Mouse (Mus musculus) heart, adult 2 months (tissue): ENCODE measurements at regions not wholly inside any gene's neighbourhood (a gene's known extent, or its start where the extent isn't known, plus 50 kb on each side); places are given as distances from the start of the nearest gene placed in this dataset.

Experiments used
- DNase-seq, 2 experiments: peaks; one replicate each; pipeline ENCODE4 v3.0.0; 2021
- H3K27ac ChIP-seq: fragments of 200-600 bp; 2 replicates; pipeline ENCODE4 v1.8.1; 2022
- H3K27me3 ChIP-seq: fragments of 200-500 bp; 2 replicates; pipeline ENCODE4 v1.6.1; 2012; ENCODE audit warnings: mild to moderate bottlenecking, low read length, inconsistent platforms, mixed read lengths; ENCODE audit not compliant: control insufficient read depth, insufficient read depth
- H3K36me3 ChIP-seq: fragments of 200-500 bp; 2 replicates; pipeline ENCODE4 v1.6.1; 2012; ENCODE audit warnings: low read length, inconsistent platforms; ENCODE audit not compliant: control insufficient read depth, insufficient read depth
- H3K4me1 ChIP-seq: fragments of 200-500 bp; 2 replicates; pipeline ENCODE4 v1.6.1; 2011; ENCODE audit warnings: low read length; ENCODE audit not compliant: control insufficient read depth, insufficient read depth
- H3K4me3 ChIP-seq: fragments of 200-600 bp; 2 replicates; pipeline ENCODE4 v1.8.1; 2022
- H3K79me2 ChIP-seq: fragments of 200-500 bp; replicated peaks from 2 replicates; pipeline ENCODE4 v1.6.1; 2012; ENCODE audit warnings: mild to moderate bottlenecking, inconsistent platforms, low read length, moderate library complexity, mixed read lengths; ENCODE audit not compliant: control insufficient read depth, insufficient read depth
- H3K9ac ChIP-seq: fragments of 200-500 bp; 2 replicates; pipeline ENCODE4 v1.6.1; 2012; ENCODE audit warnings: low read depth, mild to moderate bottlenecking, control low read depth, inconsistent platforms, low read length, mixed read lengths
- CTCF ChIP-seq: fragments of 200-600 bp; IDR thresholded peaks from 2 replicates; pipeline ENCODE4 v1.8.1; 2022; ENCODE audit warnings: antibody characterized with exemption, mild to moderate bottlenecking, moderate library complexity
- EP300 ChIP-seq: fragments of 200-500 bp; IDR thresholded peaks from 2 replicates; pipeline ENCODE4 v1.6.1; 2011; ENCODE audit warnings: low read depth, low read length, control low read depth; ENCODE audit not compliant: insufficient read depth
- POLR2A ChIP-seq: fragments of 200-500 bp; IDR thresholded peaks from 2 replicates; pipeline ENCODE4 v1.6.1; 2011; ENCODE audit warnings: mild to moderate bottlenecking, low read depth, low read length, control low read depth; ENCODE audit not compliant: insufficient read depth
- WGBS: fragments of 180-500 bp; shearing (Covaris S2); methylation state at CpG from one replicate; pipeline ENCODE4 v1.1.7; 2018; 5-methylcytosine and 5-hydroxymethylcytosine counted together
- intact Hi-C: fragments of 180-260 bp; cut with DNase I; formaldehyde crosslinking; loops from one replicate; pipeline ENCODE4 v1.15.1; 2025

GRCm38 (mm10) chr16:29837025-29837629, 227.1 kb upstream of the Hes1 start:
- Histone ChIP-seq H3K36me3 (no peaks in the 10 kb centered on the region), H3K4me1 (peaks cover 5% of the 10 kb centered on the region), H3K79me2 (no peaks in the 10 kb centered on the region), H3K27ac (no peak overlapping the region), H3K27me3 (no peaks in the 10 kb centered on the region), H3K4me3 (no peak overlapping the region), H3K9ac (no peak overlapping the region)
- DNase-seq: no peak
- 36% methylated on average over 14 of the region's 14 CpGs for WGBS
- TF ChIP-seq CTCF (no peak), EP300 (no peak), POLR2A (no peak)
- intact Hi-C loops: no loop called here

- DNase-seq: no peak
- intact Hi-C loops: no loop called here
- H3K79me2 ChIP-seq: no peaks in the 10 kb centered on the region
- peaks cover 5% of the 10 kb centered on the region for H3K4me1 ChIP-seq
- no peak for TF ChIP-seq CTCF
- no peak for TF ChIP-seq POLR2A
- no peak for TF ChIP-seq EP300
- H3K27me3 ChIP-seq: no peaks in the 10 kb centered on the region
- H3K9ac ChIP-seq: no peak overlapping the region
- no peaks in the 10 kb centered on the region for H3K36me3 ChIP-seq
- H3K27ac ChIP-seq: no peak overlapping the region
- no peak overlapping the region for H3K4me3 ChIP-seq
- 96% methylated on average over 5 of the region's 5 CpGs for WGBS
Measured at GRCm38 (mm10) chr16:29837874-29838273, 226.3 kb upstream of the Hes1 start.

- Histone ChIP-seq H3K27me3 (no peaks in the 10 kb centered on the region), H3K4me3 (peak overlapping the region; percentile 36; the same call in 1 of the 2 replicates), H3K36me3 (no peaks in the 10 kb centered on the region), H3K4me1 (peaks cover 5% of the 10 kb centered on the region), H3K9ac (peak overlapping the region; percentile 14; the same call in 1 of the 2 replicates), H3K27ac (no peak overlapping the region), H3K79me2 (no peaks in the 10 kb centered on the region)
- peak; percentile 49 to 61 for DNase-seq
- no peak for TF ChIP-seq CTCF
- 12% methylated on average over 28 of the region's 28 CpGs for WGBS
- intact Hi-C loops: no loop called here
Measured at GRCm38 (mm10) chr16:29838981-29839661, 225.1 kb upstream of the Hes1 start.

- no peak overlapping the region for H3K27ac ChIP-seq
- H3K9ac ChIP-seq: peak overlapping the region; percentile 14; the same call in 1 of the 2 replicates
- H3K36me3 ChIP-seq: no peaks in the 10 kb centered on the region
- intact Hi-C loops: no loop called here
- 52% methylated on average over 6 of the region's 6 CpGs for WGBS
- H3K79me2 ChIP-seq: no peaks in the 10 kb centered on the region
- H3K27me3 ChIP-seq: no peaks in the 10 kb centered on the region
- H3K4me1 ChIP-seq: peaks cover 5% of the 10 kb centered on the region
- TF ChIP-seq EP300 (no peak), POLR2A (no peak), CTCF (no peak)
- no peak for DNase-seq
- H3K4me3 ChIP-seq: no peak overlapping the region; the same call in 1 of the 2 replicates
Measured at GRCm38 (mm10) chr16:29839662-29840001, 224.6 kb upstream of the Hes1 start.

GRCm38 (mm10) chr16:29840412-29840811, 223.8 kb upstream of the Hes1 start:
- Histone ChIP-seq H3K9ac (no peak overlapping the region), H3K79me2 (no peaks in the 10 kb centered on the region), H3K27me3 (no peaks in the 10 kb centered on the region), H3K27ac (no peak overlapping the region), H3K4me3 (no peak overlapping the region), H3K4me1 (peaks cover 5% of the 10 kb centered on the region), H3K36me3 (no peaks in the 10 kb centered on the region)
- TF ChIP-seq EP300 (no peak), POLR2A (no peak), CTCF (no peak)
- intact Hi-C loops: no loop called here
- DNase-seq: no peak
- WGBS: 92% methylated on average over 2 of the region's 2 CpGs

GRCm38 (mm10) chr16:29841132-29841531, 223.1 kb upstream of the Hes1 start:
- Histone ChIP-seq H3K4me3 (no peak overlapping the region), H3K27me3 (no peaks in the 10 kb centered on the region), H3K79me2 (no peaks in the 10 kb centered on the region), H3K36me3 (no peaks in the 10 kb centered on the region), H3K4me1 (peaks cover 7% of the 10 kb centered on the region), H3K9ac (no peak overlapping the region), H3K27ac (no peak overlapping the region)
- WGBS: 43% methylated on average over 4 of the region's 4 CpGs
- intact Hi-C loops: no loop called here
- TF ChIP-seq POLR2A (no peak), CTCF (no peak), EP300 (no peak)
- peak in 1 of 2 experiments; percentile 31 for DNase-seq
